Mouse (Mus musculus) intestine, postnatal 0 days (tissue): ENCODE data around the gene Mical2. TPM values are rescaled to one million over a fixed set of nuclear protein-coding genes. Genes with fewer than 3 reads are reported as not detected.

Experiments
- ATAC-seq: fragments of 200-750 bp; cut with Nextera tagmentation; 2 replicates; pipeline ENCODE4 v1.8.0; 2017; ENCODE audit warnings: mild to moderate bottlenecking, moderate TSS enrichment, moderate library complexity
- H3K27ac ChIP-seq: fragments of 300-500 bp; sonication (generic); 2 replicates; pipeline ENCODE4 v1.5.1; 2014; ENCODE audit warnings: mild to moderate bottlenecking, low read depth, low read length, moderate library complexity
- H3K27me3 ChIP-seq: fragments of 300-500 bp; sonication (generic); replicated peaks from 2 replicates; pipeline ENCODE4 v1.6.1; 2014; ENCODE audit warnings: low read length, mixed read lengths; ENCODE audit not compliant: control insufficient read depth, insufficient read depth
- H3K36me3 ChIP-seq: fragments of 300-500 bp; sonication (generic); 2 replicates; pipeline ENCODE4 v1.6.1; 2014; ENCODE audit warnings: mild to moderate bottlenecking, moderate library complexity; ENCODE audit not compliant: control insufficient read depth, insufficient read depth
- H3K4me1 ChIP-seq: fragments of 300-500 bp; sonication (generic); replicated peaks from 2 replicates; pipeline ENCODE4 v1.6.1; 2014; ENCODE audit warnings: antibody characterized with exemption, low read length, mixed read lengths; ENCODE audit not compliant: control insufficient read depth, insufficient read depth
- H3K4me2 ChIP-seq: fragments of 300-500 bp; sonication (generic); replicated peaks from 2 replicates; pipeline ENCODE4 v1.6.1; 2014; ENCODE audit warnings: low read depth, mild to moderate bottlenecking, moderate library complexity
- H3K4me3 ChIP-seq: fragments of 300-500 bp; sonication (generic); 2 replicates; pipeline ENCODE4 v1.5.1; 2014; ENCODE audit warnings: low read depth, low read length
- H3K9ac ChIP-seq: fragments of 300-500 bp; sonication (generic); 2 replicates; pipeline ENCODE4 v1.6.1; 2014; ENCODE audit warnings: mild to moderate bottlenecking, low read depth, low read length
- H3K9me3 ChIP-seq: fragments of 300-500 bp; sonication (generic); 2 replicates; pipeline ENCODE4 v1.6.1; 2016; ENCODE audit warnings: mixed run types; ENCODE audit not compliant: control insufficient read depth
- CTCF ChIP-seq: sonication (generic); IDR thresholded peaks from 2 replicates; pipeline ENCODE4 v1.5.1; 2016; ENCODE audit warnings: low read depth, mild to moderate bottlenecking, control low read depth, antibody characterized with exemption, moderate library complexity
- WGBS: fragments of 180-500 bp; shearing (Covaris S2); extraction: QIAGEN DNeasy Blood & Tissue Kit; methylation state at CpG from one replicate; pipeline ENCODE4 v1.1.7; 2014; 5-methylcytosine and 5-hydroxymethylcytosine counted together
- polyA plus RNA-seq: library from polyadenylated mRNA; unstranded; fragments of >200 nt; fragmentation: Nextera tagmentation; extraction: Ambion mirVana; gene quantifications from 2 replicates; pipeline ENCODE4 v1.2.1, GENCODE M21; 2015

The Mical2 gene
- polyA plus RNA-seq, 1 experiment from 2014 or later = 13.0 TPM

GRCm38 (mm10) chr7:112186871-112187270 is 38.8 kb upstream of the Mical2 start:
- H3K9me3 ChIP-seq = no peaks in the 10 kb centered on the region
- no peak overlapping the region for H3K4me3 ChIP-seq
- no peaks in the 10 kb centered on the region for H3K36me3 ChIP-seq
- no peaks in the 10 kb centered on the region for H3K27me3 ChIP-seq
- peak overlapping the region; percentile 76 for H3K27ac ChIP-seq
- no peak overlapping the region for H3K4me2 ChIP-seq
- H3K4me1 ChIP-seq = peaks cover 3% of the 10 kb centered on the region; the same call in 1 of the 2 replicates
- TF ChIP-seq CTCF = no peak
- 85% methylated on average over 7 of the region's 7 CpGs for WGBS
- H3K9ac ChIP-seq = no peak overlapping the region
- ATAC-seq = no peak

- no peak for TF ChIP-seq CTCF
- H3K4me2 ChIP-seq = peak overlapping the region; percentile 35
- H3K9ac ChIP-seq = no peak overlapping the region; the same call in 1 of the 2 replicates
- no peak overlapping the region for H3K4me3 ChIP-seq
- H3K4me1 ChIP-seq = peaks cover 3% of the 10 kb centered on the region; the same call in 1 of the 2 replicates
- peak overlapping the region; percentile 76 for H3K27ac ChIP-seq
- WGBS = 30% methylated on average over 13 of the region's 13 CpGs
- no peaks in the 10 kb centered on the region for H3K36me3 ChIP-seq
- ATAC-seq = peak; percentile 89
- no peaks in the 10 kb centered on the region for H3K9me3 ChIP-seq
- no peaks in the 10 kb centered on the region for H3K27me3 ChIP-seq
These were observed 37.9 kb upstream of the Mical2 start for GRCm38 (mm10) chr7:112187536-112188459.

- no peak for TF ChIP-seq CTCF
- Histone ChIP-seq H3K27ac (no peak overlapping the region), H3K4me2 (no peak overlapping the region), H3K27me3 (no peaks in the 10 kb centered on the region), H3K36me3 (no peaks in the 10 kb centered on the region), H3K9me3 (no peaks in the 10 kb centered on the region), H3K9ac (no peak overlapping the region), H3K4me1 (peaks cover 1% of the 10 kb centered on the region; the same call in 1 of the 2 replicates), H3K4me3 (no peak overlapping the region)
- 81% methylated on average over 4 of the region's 4 CpGs for WGBS
- ATAC-seq = no peak
These were observed 33.4 kb upstream of the Mical2 start for GRCm38 (mm10) chr7:112192237-112192636.

GRCm38 (mm10) chr7:112192778-112193177 is 32.9 kb upstream of the Mical2 start:
- H3K9ac ChIP-seq = no peak overlapping the region
- no peak for ATAC-seq
- 85% methylated on average over 5 of the region's 5 CpGs for WGBS
- H3K27me3 ChIP-seq = no peaks in the 10 kb centered on the region
- no peak overlapping the region for H3K4me2 ChIP-seq
- no peak overlapping the region for H3K4me3 ChIP-seq
- H3K36me3 ChIP-seq = no peaks in the 10 kb centered on the region
- H3K9me3 ChIP-seq = no peaks in the 10 kb centered on the region
- H3K4me1 ChIP-seq = no peaks in the 10 kb centered on the region
- TF ChIP-seq CTCF = no peak
- no peak overlapping the region for H3K27ac ChIP-seq

- no peak for TF ChIP-seq CTCF
- Histone ChIP-seq H3K9me3 (no peaks in the 10 kb centered on the region), H3K27me3 (no peaks in the 10 kb centered on the region), H3K4me2 (no peak overlapping the region), H3K4me1 (no peaks in the 10 kb centered on the region), H3K36me3 (no peaks in the 10 kb centered on the region), H3K9ac (no peak overlapping the region), H3K27ac (no peak overlapping the region), H3K4me3 (no peak overlapping the region)
- ATAC-seq = no peak
- 58% methylated on average over 5 of the region's 5 CpGs for WGBS
These were observed 31.4 kb upstream of the Mical2 start for GRCm38 (mm10) chr7:112194286-112194685.

GRCm38 (mm10) chr7:112197461-112197860 is 28.2 kb upstream of the Mical2 start:
- Histone ChIP-seq H3K36me3 (no peaks in the 10 kb centered on the region), H3K4me2 (no peak overlapping the region), H3K9ac (no peak overlapping the region), H3K4me1 (0 out of 2 replicates have a peak, but pooled peaks cover 3% of the 10 kb centered on the region), H3K27me3 (no peaks in the 10 kb centered on the region), H3K9me3 (no peaks in the 10 kb centered on the region), H3K27ac (no peak overlapping the region), H3K4me3 (no peak overlapping the region)
- no peak for ATAC-seq
- no peak for TF ChIP-seq CTCF
- 74% methylated on average over 8 of the region's 8 CpGs for WGBS
